Mouse (Mus musculus) stomach, postnatal 0 days (tissue): ENCODE measurements around the gene Tada1.

Experiments
- CTCF ChIP-seq: IDR thresholded peaks from 2 replicates; pipeline ENCODE4 v1.5.1; 2016; ENCODE audit warnings: antibody characterized with exemption, low read depth, mild to moderate bottlenecking, moderate library complexity
- EP300 ChIP-seq: optimal IDR thresholded peaks from 2 replicates; pipeline ENCODE3; 2016; ENCODE audit warnings: antibody characterized with exemption

DNA sequence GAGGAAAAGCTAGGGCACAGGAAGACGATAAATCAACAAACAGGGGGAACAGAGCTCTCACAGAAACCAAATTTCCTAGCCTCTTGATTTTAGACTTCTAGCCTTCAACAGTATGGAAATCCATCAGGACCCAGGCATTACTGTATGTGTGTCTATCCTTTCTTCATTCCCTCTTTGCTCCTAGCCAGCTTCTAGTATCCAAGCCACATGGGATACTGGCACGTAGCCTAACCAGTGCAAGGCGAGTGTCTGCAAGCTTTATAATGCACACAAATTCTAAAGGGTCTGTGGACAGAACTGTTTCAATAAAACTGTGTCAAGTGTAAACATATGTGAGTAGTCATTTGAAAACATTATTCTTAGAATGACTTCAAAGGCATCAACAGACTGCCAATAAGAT lies 16.2 kb upstream of the Tada1 start:
- TF ChIP-seq CTCF (no peak), EP300 (no peak)
